Mouse (Mus musculus): ENCODE data around the gene Slfn8.
A peak's percentile ranks its signal among the peaks of the same experiment; 100 is the strongest.
"Not testable (repeated sequence)": the region's sequence is repeated elsewhere in the genome, so short reads cannot be mapped to it uniquely, and the experiment has no call there.

Slfn8 gene

GRCm38 (mm10) chr11:82991469-82992166 lies 29.0 kb downstream of the Slfn8 start, which contains the start of gene Slfn9:
TSS of gene Slfn9 (minus strand) at chr11:82991830.
- peak; percentile 32 to 55 for DNase-seq

DNA sequence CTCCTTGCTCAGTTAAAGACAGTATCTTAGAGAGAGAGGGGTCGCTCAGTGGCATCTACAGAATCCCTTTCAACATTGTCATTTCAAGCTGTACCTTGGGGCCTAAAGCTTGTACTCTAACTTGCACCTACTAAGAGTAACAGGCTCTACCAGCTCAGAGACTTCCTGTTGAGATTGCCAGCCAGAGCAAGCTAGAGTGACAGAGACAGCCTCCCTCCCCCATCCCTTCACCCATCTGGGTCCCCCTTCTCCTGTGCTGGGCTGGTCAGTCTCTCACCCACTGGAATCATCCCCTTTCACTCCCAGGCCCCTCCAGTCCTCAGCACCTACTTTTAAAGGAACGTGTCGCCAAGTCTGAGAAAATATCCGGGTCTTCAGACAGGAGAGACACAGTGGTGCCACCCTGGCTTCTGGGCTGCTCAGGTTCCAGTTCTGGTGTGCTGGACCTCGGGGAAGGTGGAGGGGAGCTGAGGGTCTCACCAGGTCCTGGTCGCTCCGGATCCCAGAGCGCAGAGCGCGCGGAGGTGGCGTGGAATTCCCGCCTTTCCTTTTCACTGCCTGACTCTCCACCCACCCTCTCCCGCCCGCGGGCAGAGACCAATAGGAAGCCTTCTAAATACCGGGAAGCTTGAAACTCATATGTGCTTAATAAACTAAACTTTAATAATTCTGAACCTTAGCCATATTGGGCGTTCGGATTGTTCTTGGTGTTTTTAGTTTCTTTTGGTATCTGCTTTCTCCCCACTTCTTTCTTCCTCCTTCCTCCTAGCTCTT lies 29.8 kb downstream of the Slfn8 start:
- DNase-seq, result peak in 1 of 2 experiments; percentile 19

GRCm38 (mm10) chr11:82989357-82989756 lies 31.3 kb downstream of the Slfn8 start:
- DNase-seq, result no peak

- no peak for DNase-seq
Measured at GRCm38 (mm10) chr11:82987621-82988020, 33.0 kb downstream of the Slfn8 start.

GRCm38 (mm10) chr11:82983193-82983592 lies 37.4 kb downstream of the Slfn8 start:
- DNase-seq, result no peak

GRCm38 (mm10) chr11:82982409-82982808 lies 38.2 kb downstream of the Slfn8 start:
- not testable (repeated sequence) for DNase-seq

DNA sequence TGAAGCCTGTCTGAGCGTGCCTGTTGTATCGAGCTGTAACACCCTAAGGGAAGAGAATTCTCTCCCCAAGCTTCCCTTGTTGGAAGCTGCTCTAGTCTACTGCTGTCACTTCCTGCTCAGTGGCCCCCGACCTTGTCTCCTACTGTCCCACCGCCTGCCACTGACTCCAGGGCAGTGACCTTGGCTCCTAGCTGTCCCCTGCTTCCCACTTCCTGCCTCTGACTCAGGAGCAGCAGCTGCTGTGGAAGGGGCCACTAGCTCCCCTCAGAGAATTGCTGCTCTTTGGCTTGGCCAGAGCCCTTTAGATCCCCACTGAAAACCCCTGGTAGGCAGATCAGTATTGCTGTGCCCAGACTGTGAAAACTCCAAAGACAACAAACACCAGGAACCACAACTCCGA lies 46.7 kb downstream of the Slfn8 start:
- no peak for DNase-seq

- DNase-seq, result no peak
Measured at GRCm38 (mm10) chr11:82971590-82971974, 49.0 kb downstream of the Slfn8 start.

DNA sequence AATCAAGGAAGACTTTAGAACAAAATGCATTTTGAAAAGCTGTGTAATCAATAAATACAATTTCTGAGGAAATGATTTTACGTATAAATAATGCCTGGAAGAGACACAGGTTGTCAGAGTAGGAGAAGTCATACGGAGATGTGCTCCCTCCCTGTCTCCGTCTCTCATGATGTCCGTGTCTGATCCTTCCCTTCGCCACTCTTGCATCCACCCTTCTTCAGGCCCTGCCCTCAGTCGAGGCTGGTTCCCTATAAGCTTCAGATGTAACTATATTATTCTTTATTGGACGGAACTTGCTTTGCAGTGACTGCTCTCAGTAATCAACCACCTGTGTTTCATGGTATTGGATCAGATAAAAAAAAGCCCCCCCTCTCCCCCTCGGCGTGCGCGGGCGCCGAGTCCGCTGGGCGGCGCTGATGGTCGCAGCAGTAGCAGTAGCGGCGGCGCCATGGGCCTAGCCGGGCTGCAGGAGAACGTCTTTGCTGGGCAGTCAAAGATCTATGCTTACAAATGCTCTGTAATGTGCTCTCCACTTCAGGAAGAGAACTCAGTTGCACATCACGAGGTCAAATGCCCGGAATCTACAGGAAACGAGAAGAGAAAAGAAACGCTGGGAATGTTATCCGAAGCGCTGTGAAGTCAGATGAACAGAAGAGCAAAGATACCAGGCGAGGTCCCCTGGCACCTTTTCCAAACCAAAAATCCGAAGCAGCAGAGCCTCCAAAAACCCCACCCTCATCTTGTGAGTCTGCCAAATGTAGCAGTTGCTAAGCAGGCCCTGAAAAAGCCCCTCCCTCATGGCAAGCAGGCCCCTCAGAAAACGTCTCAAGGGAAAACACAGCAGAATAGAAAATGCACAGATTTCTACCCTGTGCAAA lies 49.7 kb downstream of the Slfn8 start:
- peak; percentile 59 to 77 for DNase-seq

DNA sequence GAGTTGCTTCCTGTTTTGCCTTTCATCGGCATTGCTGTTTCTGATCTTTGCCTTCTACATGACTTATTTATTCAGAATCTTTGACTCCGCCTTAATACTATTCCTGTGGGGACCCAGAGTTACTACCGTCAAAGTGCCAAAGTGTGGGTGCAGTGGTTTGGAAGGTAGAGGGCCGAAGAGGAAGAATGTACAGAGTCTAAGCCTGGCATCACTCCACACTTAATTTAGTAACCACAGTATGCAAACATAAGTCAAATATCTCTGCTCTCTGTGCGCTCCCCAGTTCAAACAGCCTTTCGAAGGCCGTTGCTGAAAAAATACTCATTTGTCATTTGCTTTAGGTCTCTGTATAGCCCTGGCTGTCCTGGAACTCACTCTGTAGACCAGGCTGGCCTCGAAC lies 58.4 kb downstream of the Slfn8 start:
- no peak for DNase-seq

DNA sequence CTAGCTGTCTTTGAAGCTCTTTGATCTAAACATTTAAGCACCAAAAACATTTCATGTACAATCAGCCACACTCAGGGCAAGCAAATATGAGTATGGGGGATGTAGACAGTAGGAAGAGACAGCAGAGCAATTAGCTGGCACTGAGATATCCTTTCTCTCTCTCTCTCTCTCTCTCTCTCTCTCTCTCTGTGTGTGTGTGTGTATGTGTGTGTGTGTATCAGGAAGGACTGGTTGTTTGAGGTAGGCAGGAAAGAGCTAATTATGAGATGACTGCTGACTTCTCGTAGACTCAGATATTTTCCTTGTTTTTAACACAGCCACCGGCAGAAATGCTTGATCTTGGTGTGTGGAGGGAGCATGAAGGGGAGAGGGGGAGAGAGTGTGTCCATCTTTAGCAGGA lies 58.9 kb downstream of the Slfn8 start:
- DNase-seq, result no peak

DNA sequence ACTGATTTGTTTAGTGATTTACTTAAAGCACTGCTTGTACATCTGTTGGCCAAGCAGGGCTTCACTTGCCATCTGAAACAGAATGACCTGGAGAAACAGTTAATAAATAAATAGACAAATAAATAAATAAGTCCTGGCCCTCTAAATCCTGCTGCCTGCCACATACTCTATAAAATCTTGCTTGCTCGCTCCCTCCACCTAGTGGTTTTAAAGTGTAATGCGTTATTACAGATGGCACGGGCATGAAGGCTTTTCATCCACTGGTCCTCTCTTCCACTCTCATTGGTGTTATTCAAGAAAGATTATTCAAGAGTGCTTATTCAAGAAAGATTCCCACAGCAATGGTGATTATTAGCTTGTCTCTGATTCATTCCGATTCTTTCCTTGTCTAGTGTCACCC lies 61.0 kb downstream of the Slfn8 start:
- DNase-seq, result peak; percentile 19 to 44

- DNase-seq, result no peak
Measured at GRCm38 (mm10) chr11:82956925-82957324, 63.7 kb downstream of the Slfn8 start.

DNA sequence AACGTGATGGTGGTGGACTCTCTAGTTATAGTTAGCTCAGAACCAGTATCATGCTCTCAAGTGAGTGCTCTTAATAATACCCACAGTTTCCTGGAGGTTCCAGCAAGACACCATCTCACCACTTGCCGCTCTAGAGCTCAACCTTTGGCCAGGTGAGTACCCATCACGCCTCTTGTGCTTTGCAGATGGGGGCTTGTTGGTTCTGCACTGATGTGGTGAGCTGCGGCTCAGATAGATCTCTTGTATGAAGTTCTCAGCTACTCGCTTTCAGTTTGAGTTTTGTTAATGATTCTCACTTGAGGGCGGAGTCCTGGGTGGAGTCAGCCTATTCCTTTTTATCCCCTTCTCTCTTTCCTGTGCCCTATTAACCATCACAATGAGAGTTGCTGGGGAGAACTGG lies 66.0 kb downstream of the Slfn8 start:
- DNase-seq, result no peak

DNA sequence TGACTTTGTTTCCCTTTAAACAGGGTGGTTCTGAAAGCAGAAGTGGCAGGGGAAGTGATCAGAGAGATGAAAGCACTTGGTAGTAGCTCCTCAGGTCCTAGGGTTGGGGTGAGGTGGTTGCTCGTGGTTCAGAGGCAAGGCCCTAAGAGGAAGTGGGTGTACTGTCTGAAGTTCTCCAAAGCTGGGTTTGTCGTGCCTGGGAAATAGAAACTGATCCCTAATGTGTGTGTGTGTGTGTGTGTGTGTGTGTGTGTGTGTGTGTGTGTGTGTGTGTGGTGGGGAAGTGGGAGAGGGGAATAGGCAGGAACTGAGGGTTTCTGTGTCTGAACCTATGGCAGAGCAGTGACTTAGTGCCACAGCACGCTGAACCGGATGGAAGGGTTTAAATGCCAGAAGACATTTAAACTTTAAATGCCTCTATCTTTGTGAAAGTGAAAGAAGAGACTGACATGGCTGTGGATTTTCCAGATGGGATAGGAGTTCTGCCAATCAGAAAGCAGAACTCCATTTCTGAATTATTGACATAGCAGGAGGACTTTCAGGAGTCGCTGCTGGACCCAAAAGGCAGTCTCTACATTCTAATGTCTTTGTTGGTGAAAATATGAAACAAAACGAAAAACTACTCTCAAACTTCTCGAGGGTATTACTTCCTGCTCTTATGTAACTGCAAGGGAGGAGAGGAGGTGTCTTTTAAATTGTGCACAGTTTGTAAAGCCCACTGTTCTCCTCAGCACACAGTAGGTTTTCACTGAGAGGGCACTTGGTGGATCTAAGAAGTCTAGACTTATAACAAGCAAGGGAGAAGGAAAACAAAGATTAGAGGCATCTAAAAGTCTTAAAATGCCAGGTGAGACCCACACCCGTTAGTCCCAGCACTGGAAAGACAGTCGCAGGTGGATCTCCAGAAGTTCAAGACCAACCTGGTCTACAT lies 67.7 kb downstream of the Slfn8 start:
- DNase-seq, result no peak

Measured in cerebellum, postnatal 25 days (tissue).